Mouse (Mus musculus) testis, adult 2 months (tissue): ENCODE measurements at regions not wholly inside any gene's neighbourhood (a gene's known extent, or its start where the extent isn't known, plus 50 kb on each side); places are given as distances from the start of the nearest gene placed in this dataset.

Experiments
- CTCF ChIP-seq: fragments of 200-500 bp; IDR thresholded peaks from 2 replicates; pipeline ENCODE4 v1.5.1; 2012; ENCODE audit warnings: low read depth, mild to moderate bottlenecking, inconsistent platforms, low read length, moderate library complexity; ENCODE audit not compliant: control insufficient read depth, insufficient read depth, insufficient replicate concordance
- POLR2A ChIP-seq: fragments of 200-500 bp; IDR thresholded peaks from 2 replicates; pipeline ENCODE4 v1.6.1; 2012; ENCODE audit warnings: low read depth, mild to moderate bottlenecking, inconsistent platforms, low read length, moderate library complexity; ENCODE audit not compliant: control insufficient read depth

DNA sequence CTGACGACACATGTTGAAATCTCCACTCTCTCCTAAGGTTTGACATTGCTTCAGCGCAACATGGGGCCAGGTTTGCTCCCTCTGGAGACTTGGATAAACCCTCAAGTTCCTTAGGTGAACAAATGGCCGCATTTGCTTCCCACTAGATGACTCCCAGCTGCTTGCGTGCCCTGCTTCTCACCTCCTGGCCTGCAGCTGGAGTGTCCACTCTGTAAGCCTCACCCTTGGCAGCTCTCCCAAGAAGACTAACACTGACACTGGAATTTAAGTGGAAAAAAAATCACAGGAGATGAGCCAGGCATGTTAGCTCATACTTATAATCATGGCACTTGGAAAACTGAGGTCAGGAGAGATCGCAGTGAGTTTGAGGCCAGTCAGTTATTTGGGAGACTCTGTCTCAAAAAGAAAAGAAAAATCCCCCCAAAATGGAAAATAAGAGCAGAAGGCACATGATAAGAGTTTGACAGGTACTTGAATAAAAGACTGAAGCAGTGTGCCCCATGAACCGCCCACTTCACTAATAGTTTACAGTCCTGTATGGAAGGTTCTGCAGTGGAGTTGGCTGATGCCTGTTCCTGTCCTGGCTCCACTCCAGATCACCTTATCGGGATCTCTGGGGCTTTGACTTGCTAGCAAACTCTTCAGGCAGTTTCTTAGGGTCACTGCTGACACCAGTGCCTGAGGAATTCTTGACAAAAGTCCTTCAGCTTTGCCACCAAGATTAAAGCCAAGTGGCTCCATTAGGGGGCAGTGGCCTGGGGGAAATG, 70.9 kb upstream of the Vangl1 start:
- TF ChIP-seq CTCF: no peak
- no peak for TF ChIP-seq POLR2A
